Mouse (Mus musculus) midbrain, postnatal 0 days (tissue): ENCODE results near the gene Rmi2. TPM values are rescaled to one million over a fixed set of nuclear protein-coding genes. Genes with fewer than 3 reads are reported as not detected.

ENCODE experiments used
- ATAC-seq: fragments of 200-750 bp; cut with Nextera tagmentation; 2 replicates; pipeline ENCODE4 v1.8.0; 2017; ENCODE audit warnings: moderate number of reproducible peaks, mild to moderate bottlenecking, moderate TSS enrichment, moderate library complexity; ENCODE audit not compliant: low FRiP score
- DNase-seq: peaks from one replicate; pipeline ENCODE4 v3.0.0-alpha.2; 2015; ENCODE audit warnings: low spot score
- H3K27ac ChIP-seq: fragments of 300-500 bp; sonication (generic); 2 replicates; pipeline ENCODE4 v1.5.1; 2014; ENCODE audit warnings: low read depth, mild to moderate bottlenecking, low read length, mixed read lengths
- H3K27me3 ChIP-seq: fragments of 300-500 bp; sonication (generic); 2 replicates; pipeline ENCODE4 v1.6.1; 2014; ENCODE audit warnings: low read length, control low read depth, mixed read lengths; ENCODE audit not compliant: insufficient read depth
- H3K36me3 ChIP-seq: fragments of 300-500 bp; sonication (generic); 2 replicates; pipeline ENCODE4 v1.6.1; 2014; ENCODE audit warnings: low read length, control low read depth, mixed read lengths; ENCODE audit not compliant: insufficient read depth
- H3K4me1 ChIP-seq: fragments of 300-500 bp; sonication (generic); 2 replicates; pipeline ENCODE4 v1.6.1; 2014; ENCODE audit warnings: mild to moderate bottlenecking, control low read depth, antibody characterized with exemption, low read length, mixed read lengths; ENCODE audit not compliant: insufficient read depth
- H3K4me2 ChIP-seq: fragments of 300-500 bp; sonication (generic); 2 replicates; pipeline ENCODE4 v1.6.1; 2014; ENCODE audit warnings: low read depth, mild to moderate bottlenecking, low read length, mixed read lengths; ENCODE audit not compliant: poor library complexity, severe bottlenecking
- H3K4me3 ChIP-seq: fragments of 300-500 bp; sonication (generic); 2 replicates; pipeline ENCODE4 v1.5.1; 2014; ENCODE audit warnings: low read depth, mild to moderate bottlenecking, low read length, moderate library complexity
- H3K9ac ChIP-seq: fragments of 300-500 bp; sonication (generic); replicated peaks from 2 replicates; pipeline ENCODE4 v1.6.1; 2014; ENCODE audit warnings: mild to moderate bottlenecking, low read length, moderate library complexity, mixed read lengths; ENCODE audit not compliant: poor library complexity, severe bottlenecking
- H3K9me3 ChIP-seq: fragments of 300-500 bp; sonication (generic); 2 replicates; pipeline ENCODE4 v1.6.1; 2016; ENCODE audit warnings: low read length, control low read depth
- CTCF ChIP-seq: IDR thresholded peaks from 2 replicates; pipeline ENCODE4 v1.5.1; 2016; ENCODE audit warnings: antibody characterized with exemption, mild to moderate bottlenecking
- WGBS: fragments of 180-500 bp; shearing (Covaris S2); extraction: QIAGEN DNeasy Blood & Tissue Kit; methylation state at CpG from one replicate; pipeline ENCODE4 v1.1.7; 2014; 5-methylcytosine and 5-hydroxymethylcytosine counted together
- polyA plus RNA-seq: library from polyadenylated mRNA; unstranded; fragments of >200 nt; fragmentation: Nextera tagmentation; extraction: Ambion mirVana; gene quantifications from 2 replicates; pipeline ENCODE4 v1.2.1, GENCODE M21; 2015
- total RNA-seq: library from RNA; depleted of rRNA; stranded (reverse); fragments of >200 nt; gene quantifications from 2 replicates; pipeline ENCODE4 v1.2.3, GENCODE M21; 2014

The Rmi2 gene
- total and polyA plus RNA-seq, 2 experiments from 2014 or later, result 0.22 to 1.1 TPM

DNA sequence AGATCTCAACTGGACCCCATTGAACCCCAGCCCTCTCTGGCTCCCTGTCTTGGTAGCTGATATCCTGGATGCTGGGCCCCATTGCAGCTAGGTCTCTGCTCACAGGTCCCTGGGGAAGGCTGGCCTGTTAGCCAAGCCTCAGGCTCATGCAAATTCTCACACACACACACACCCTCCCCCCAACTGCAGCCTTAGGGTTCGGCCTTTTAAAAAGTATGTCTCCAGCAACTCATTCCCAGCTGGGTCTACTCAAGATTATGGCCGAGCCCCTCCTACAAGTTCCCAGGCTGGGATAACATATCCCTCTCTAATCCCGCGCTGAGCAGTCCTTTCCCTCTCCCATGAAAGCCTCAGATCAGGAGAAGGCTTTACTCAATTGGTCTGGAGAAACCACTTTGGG, 13.5 kb upstream of the Rmi2 start:
- WGBS, result 76% methylated on average over 4 of the region's 4 CpGs
- no peaks in the 10 kb centered on the region for H3K36me3 ChIP-seq
- no peaks in the 10 kb centered on the region for H3K27me3 ChIP-seq
- TF ChIP-seq CTCF, result no peak
- H3K4me2 ChIP-seq, result no peak overlapping the region
- H3K4me1 ChIP-seq, result no peaks in the 10 kb centered on the region
- ATAC-seq, result no peak
- H3K4me3 ChIP-seq, result no peak overlapping the region
- H3K9ac ChIP-seq, result no peak overlapping the region
- H3K27ac ChIP-seq, result no peak overlapping the region
- no peaks in the 10 kb centered on the region for H3K9me3 ChIP-seq
- DNase-seq, result no peak

- H3K4me1 ChIP-seq, result no peaks in the 10 kb centered on the region
- no peaks in the 10 kb centered on the region for H3K27me3 ChIP-seq
- no peak overlapping the region for H3K27ac ChIP-seq
- ATAC-seq (no peak), DNase-seq (no peak)
- no peak for TF ChIP-seq CTCF
- no peaks in the 10 kb centered on the region for H3K36me3 ChIP-seq
- no peaks in the 10 kb centered on the region for H3K9me3 ChIP-seq
- H3K9ac ChIP-seq, result no peak overlapping the region
- no peak overlapping the region for H3K4me2 ChIP-seq
- WGBS, result 92% methylated on average over 1 of the region's 1 CpGs
- no peak overlapping the region for H3K4me3 ChIP-seq
Observed at GRCm38 (mm10) chr16:10824536-10824935, 10.3 kb upstream of the Rmi2 start.

DNA sequence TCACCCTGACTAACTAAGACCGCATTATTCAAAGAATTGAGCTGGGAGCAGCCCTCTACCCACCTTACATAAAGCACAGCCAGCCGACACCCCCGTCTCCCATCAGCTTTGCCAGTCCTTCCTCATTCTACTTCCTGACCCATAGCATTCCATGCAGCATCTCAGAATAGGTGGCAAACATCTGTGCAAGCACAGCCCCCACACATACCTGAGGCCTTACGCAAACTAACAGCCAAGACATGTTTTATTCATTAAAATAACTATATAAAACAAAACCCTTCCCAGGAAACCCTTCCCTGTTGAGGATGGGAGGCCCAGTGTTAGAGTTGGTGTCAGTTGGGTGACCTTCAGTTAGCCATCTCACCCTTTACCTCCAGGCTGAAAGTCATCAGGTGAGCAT, 9.0 kb upstream of the Rmi2 start:
- Histone ChIP-seq H3K9me3 (no peaks in the 10 kb centered on the region), H3K4me1 (no peaks in the 10 kb centered on the region), H3K4me2 (no peak overlapping the region), H3K27ac (no peak overlapping the region), H3K27me3 (no peaks in the 10 kb centered on the region), H3K4me3 (no peak overlapping the region), H3K36me3 (no peaks in the 10 kb centered on the region), H3K9ac (no peak overlapping the region)
- no peak for TF ChIP-seq CTCF
- ATAC-seq, result no peak
- WGBS, result 92% methylated on average over 4 of the region's 4 CpGs
- DNase-seq, result no peak

- 89% methylated on average over 9 of the region's 9 CpGs for WGBS
- H3K9ac ChIP-seq, result no peak overlapping the region
- no peak for ATAC-seq
- no peak overlapping the region for H3K4me3 ChIP-seq
- TF ChIP-seq CTCF, result no peak
- H3K27me3 ChIP-seq, result no peaks in the 10 kb centered on the region
- no peak overlapping the region for H3K27ac ChIP-seq
- no peak for DNase-seq
- H3K9me3 ChIP-seq, result no peaks in the 10 kb centered on the region
- no peak overlapping the region for H3K4me2 ChIP-seq
- no peaks in the 10 kb centered on the region for H3K36me3 ChIP-seq
- H3K4me1 ChIP-seq, result no peaks in the 10 kb centered on the region
Observed at GRCm38 (mm10) chr16:10827269-10827668, 7.6 kb upstream of the Rmi2 start.

- Histone ChIP-seq H3K27me3 (no peaks in the 10 kb centered on the region), H3K9ac (no peak overlapping the region), H3K9me3 (no peaks in the 10 kb centered on the region), H3K4me1 (no peaks in the 10 kb centered on the region), H3K4me3 (no peak overlapping the region), H3K4me2 (no peak overlapping the region), H3K27ac (no peak overlapping the region), H3K36me3 (no peaks in the 10 kb centered on the region)
- DNase-seq, result no peak
- TF ChIP-seq CTCF, result no peak
- WGBS, result 82% methylated on average over 7 of the region's 7 CpGs
- ATAC-seq, result no peak
Observed at GRCm38 (mm10) chr16:10827766-10828460, 6.9 kb upstream of the Rmi2 start.

DNA sequence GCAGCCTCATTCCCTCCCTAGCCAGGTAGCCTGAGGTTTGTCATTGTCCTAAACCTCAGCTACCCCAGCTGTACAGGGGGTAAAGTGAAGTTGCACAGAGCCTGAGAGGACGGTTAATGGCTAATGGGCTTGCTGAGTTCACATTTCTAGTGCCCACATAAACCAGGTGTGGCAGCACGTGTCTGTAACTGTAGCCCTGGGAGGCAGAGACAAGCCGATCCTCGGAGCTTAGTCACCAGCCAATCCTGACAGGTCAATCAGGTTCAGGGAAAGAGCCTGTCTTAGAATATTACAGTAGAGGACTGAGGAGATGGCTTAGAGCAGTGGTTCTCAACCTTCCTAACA, 6.4 kb upstream of the Rmi2 start:
- Histone ChIP-seq H3K4me3 (no peak overlapping the region), H3K36me3 (no peaks in the 10 kb centered on the region), H3K27ac (no peak overlapping the region), H3K27me3 (no peaks in the 10 kb centered on the region), H3K9me3 (no peaks in the 10 kb centered on the region), H3K4me1 (no peaks in the 10 kb centered on the region), H3K9ac (no peak overlapping the region), H3K4me2 (no peak overlapping the region)
- no peak for TF ChIP-seq CTCF
- DNase-seq (no peak), ATAC-seq (no peak)
- WGBS, result 75% methylated on average over 4 of the region's 4 CpGs
